Comparison of ENCODE assay signal across 14 mouse cellular contexts in genomic region chr2:131952456-131952855, GRCm38 (mm10). TPM values are rescaled to one million over a fixed set of nuclear protein-coding genes. Genes with fewer than 3 reads are reported as not detected.
A peak's percentile ranks its signal among the peaks of the same experiment; 100 is the strongest.
DNase-seq lines count a peak whose midpoint lies in the region; ATAC-seq and TF ChIP-seq lines count a peak whose summit lies in the region.
"Had no signal": no experiment of that assay in that cellular context is flagged by ENCODE, and none has a peak within 500 bp of the region (broad histone marks: within the 10 kb centered on the region; RNA-seq: fewer than 3 reads in every experiment).

No protein-coding gene starts in this region.

- ATAC-seq in heart, embryonic 11.5 days (replicated peaks; ENCODE audit: insufficient number of reproducible peaks, low FRiP score, low TSS enrichment), result no peak
- no peak for ATAC-seq in lung, embryonic 15.5 days (ENCODE audit: borderline replicate concordance, extremely low read depth, low FRiP score, low TSS enrichment)
- no peak for ATAC-seq in heart, embryonic 14.5 days (ENCODE audit: insufficient number of reproducible peaks, insufficient read depth, low FRiP score, low read depth)
- no peak for ATAC-seq in kidney, postnatal 0 days (replicated peaks; ENCODE audit: low FRiP score, low read depth)
- ATAC-seq: midbrain, embryonic 13.5 days had no signal

- H3K4me3 ChIP-seq in heart, embryonic 11.5 days (ENCODE audit: low read depth, low read length), result no peak overlapping the region
- no peak overlapping the region for H3K4me3 ChIP-seq in heart, adult 2 months
- H3K4me3 ChIP-seq in lung, embryonic 15.5 days, result peak overlapping the region; percentile 20; the same call in 1 of the 2 replicates
- H3K4me3 ChIP-seq in heart, embryonic 14.5 days (ENCODE audit: control insufficient read depth in 1 of 2, insufficient read depth in 1 of 2, low read depth in 1 of 2, low read length in 2 of 2), result peak overlapping the region in 1 of 2 experiments; percentile 29; a peak in 1 of 4 replicates
- H3K4me3 ChIP-seq in kidney, postnatal 0 days (replicated peaks; ENCODE audit: low read depth, low read length), result no peak overlapping the region
- H3K4me3 ChIP-seq in midbrain, embryonic 10.5 days, result no peak overlapping the region

- peak overlapping the region; percentile 58; the same call in 1 of the 2 replicates for H3K4me2 ChIP-seq in heart, embryonic 11.5 days
- peak overlapping the region; percentile 50 for H3K4me2 ChIP-seq in lung, embryonic 15.5 days
- H3K4me2 ChIP-seq in heart, embryonic 14.5 days (ENCODE audit: low read length), result peak overlapping the region; percentile 65
- H3K4me2 ChIP-seq in kidney, postnatal 0 days (ENCODE audit: low read length), result peak overlapping the region; percentile 53; the same call in 1 of the 2 replicates

- no peaks in the 10 kb centered on the region for H3K9me3 ChIP-seq in heart, embryonic 11.5 days (replicated peaks; ENCODE audit: control insufficient read depth, low read length)
- no peaks in the 10 kb centered on the region for H3K9me3 ChIP-seq in lung, embryonic 15.5 days
- H3K9me3 ChIP-seq in heart, embryonic 14.5 days (ENCODE audit: control insufficient read depth, low read length), result no peaks in the 10 kb centered on the region
- H3K9me3 ChIP-seq in kidney, postnatal 0 days (replicated peaks; ENCODE audit: low read length), result no peaks in the 10 kb centered on the region
- H3K9me3 ChIP-seq in midbrain, embryonic 10.5 days (replicated peaks), result no peaks in the 10 kb centered on the region
- H3K9me3 ChIP-seq: midbrain, embryonic 13.5 days had no signal

- no peak overlapping the region for H3K9ac ChIP-seq in heart, embryonic 11.5 days (ENCODE audit: low read depth, low read length)
- no peak overlapping the region for H3K9ac ChIP-seq in heart, adult 2 months (ENCODE audit: low read depth, low read length)
- no peak overlapping the region for H3K9ac ChIP-seq in lung, embryonic 15.5 days
- no peak overlapping the region for H3K9ac ChIP-seq in heart, embryonic 14.5 days (ENCODE audit: low read length)
- no peak overlapping the region for H3K9ac ChIP-seq in kidney, postnatal 0 days (ENCODE audit: low read depth, low read length)
- H3K9ac ChIP-seq: liver, postnatal 0 days; midbrain, embryonic 13.5 days had no signal

- no peak for TF ChIP-seq CTCF in heart, adult 2 months (IDR thresholded peaks at IDR 0.05)
- TF ChIP-seq CTCF in kidney, postnatal 0 days (IDR thresholded peaks at IDR 0.05; ENCODE audit: low read depth), result no peak

- no peak for DNase-seq in heart, adult 2 months
- no peak for DNase-seq in lung, postnatal 25 days (ENCODE audit: low spot score)
- DNase-seq in kidney, postnatal 0 days (ENCODE audit: low spot score), result peak; percentile 28
- no peak for DNase-seq in thymus, postnatal 25 days
- DNase-seq in midbrain, embryonic 10.5 days (ENCODE audit: low spot score), result no peak
- DNase-seq: gastrocnemius, postnatal 10 days; liver, postnatal 0 days had no signal

- H3K27ac ChIP-seq in heart, embryonic 11.5 days (ENCODE audit: low read depth, low read length), result no peak overlapping the region
- H3K27ac ChIP-seq in heart, adult 2 months, result no peak overlapping the region
- no peak overlapping the region for H3K27ac ChIP-seq in lung, embryonic 15.5 days
- no peak overlapping the region for H3K27ac ChIP-seq in heart, embryonic 14.5 days (replicated peaks in 1 of 2; ENCODE audit: control insufficient read depth in 1 of 2, insufficient read depth in 1 of 2, low read depth in 2 of 2, low read length in 2 of 2)
- H3K27ac ChIP-seq in kidney, postnatal 0 days, result no peak overlapping the region
- no peak overlapping the region for H3K27ac ChIP-seq in midbrain, embryonic 10.5 days (replicated peaks)
- H3K27ac ChIP-seq: midbrain, embryonic 13.5 days had no signal

- 51% methylated on average over 2 of the region's 2 CpGs for WGBS in heart, embryonic 11.5 days (ENCODE audit: insufficient replicate concordance)
- 34% methylated on average over 2 of the region's 2 CpGs for WGBS in heart, adult 2 months
- WGBS in lung, embryonic 15.5 days, result 42% methylated on average over 2 of the region's 2 CpGs
- 42% methylated on average over 2 of the region's 2 CpGs for WGBS in heart, embryonic 14.5 days
- WGBS in kidney, postnatal 0 days, result 34% methylated on average over 2 of the region's 2 CpGs
- 62% methylated on average over 2 of the region's 2 CpGs for WGBS in midbrain, embryonic 10.5 days

- H3K79me2 ChIP-seq in heart, adult 2 months (replicated peaks; ENCODE audit: control insufficient read depth, insufficient read depth, low read length), result no peaks in the 10 kb centered on the region

- no peak for TF ChIP-seq EP300 in heart, adult 2 months (IDR thresholded peaks at IDR 0.05; ENCODE audit: insufficient read depth, low read depth, low read length)

- intact Hi-C loops in heart, adult 2 months (cut with DNase I), result loop anchor here (5.0 kb wide), 1 partner anchor 45 kb away; the partner anchor contains the start of genes Prn and Prnp

- peaks cover 3% of the 10 kb centered on the region; the same call in 1 of the 2 replicates for H3K4me1 ChIP-seq in heart, embryonic 11.5 days (ENCODE audit: control insufficient read depth, insufficient read depth, low read length)
- H3K4me1 ChIP-seq in heart, adult 2 months (ENCODE audit: control insufficient read depth, insufficient read depth, low read length), result peaks cover 7% of the 10 kb centered on the region
- peaks cover 28% of the 10 kb centered on the region for H3K4me1 ChIP-seq in lung, embryonic 15.5 days
- peaks cover 16 to 25% of the 10 kb centered on the region in 2 experiments; a peak in 3 of 4 replicates for H3K4me1 ChIP-seq in heart, embryonic 14.5 days (ENCODE audit: control insufficient read depth in 2 of 2, insufficient read depth in 2 of 2, low read length in 2 of 2)
- H3K4me1 ChIP-seq in kidney, postnatal 0 days (replicated peaks; ENCODE audit: insufficient read depth, low read length), result peaks cover 17% of the 10 kb centered on the region
- H3K4me1 ChIP-seq in midbrain, embryonic 10.5 days, result peaks cover 31% of the 10 kb centered on the region

- H3K27me3 ChIP-seq in heart, embryonic 11.5 days (ENCODE audit: control insufficient read depth, insufficient read depth, low read length), result peaks cover 7% of the 10 kb centered on the region; the same call in 1 of the 2 replicates
- H3K27me3 ChIP-seq in heart, adult 2 months (ENCODE audit: control insufficient read depth, insufficient read depth, low read length), result no peaks in the 10 kb centered on the region
- H3K27me3 ChIP-seq in lung, embryonic 15.5 days, result peaks cover 24% of the 10 kb centered on the region; the same call in 1 of the 2 replicates
- peaks cover 21% of the 10 kb centered on the region for H3K27me3 ChIP-seq in heart, embryonic 14.5 days (ENCODE audit: control insufficient read depth, insufficient read depth, low read length)
- H3K27me3 ChIP-seq in kidney, postnatal 0 days (ENCODE audit: insufficient read depth, low read length), result no peaks in the 10 kb centered on the region; the same call in 1 of the 2 replicates
- H3K27me3 ChIP-seq in midbrain, embryonic 10.5 days (ENCODE audit: low read depth, poor library complexity, severe bottlenecking), result peaks cover 64% of the 10 kb centered on the region

- no peak for TF ChIP-seq POLR2A in heart, adult 2 months (IDR thresholded peaks at IDR 0.05; ENCODE audit: insufficient read depth, low read depth, low read length)

- H3K36me3 ChIP-seq in heart, embryonic 11.5 days (ENCODE audit: control insufficient read depth, insufficient read depth, low read length), result no peaks in the 10 kb centered on the region
- H3K36me3 ChIP-seq in heart, adult 2 months (ENCODE audit: control insufficient read depth, insufficient read depth, low read length), result no peaks in the 10 kb centered on the region
- no peaks in the 10 kb centered on the region for H3K36me3 ChIP-seq in lung, embryonic 15.5 days
- no peaks in the 10 kb centered on the region for H3K36me3 ChIP-seq in heart, embryonic 14.5 days (ENCODE audit: control insufficient read depth, insufficient read depth, low read length)
- no peaks in the 10 kb centered on the region for H3K36me3 ChIP-seq in kidney, postnatal 0 days (ENCODE audit: insufficient read depth, low read length)
- no peaks in the 10 kb centered on the region for H3K36me3 ChIP-seq in midbrain, embryonic 10.5 days
- H3K36me3 ChIP-seq: midbrain, embryonic 13.5 days had no signal

RNA-seq across cellular contexts. Expression of gene Prnd, which starts 1.8 kb away (rescaled TPM):
- 3.2 and 4.0 TPM in 2 replicates for polyA plus RNA-seq in heart, embryonic 11.5 days (2014; fragmentation: Nextera tagmentation; extraction: Ambion mirVana)
- total RNA-seq in heart, adult 2 months (2021), result 1 to 10 TPM in 1 of 2 experiments, under 1 TPM in 1; 0.65 to 1.2 TPM
- 3.8 and 9.9 TPM in 2 replicates for polyA plus RNA-seq in heart, adult 2 months (2012; rRNA removed)
- polyA plus RNA-seq in lung, embryonic 15.5 days (2015; fragmentation: Nextera tagmentation; extraction: Ambion mirVana), result 44.2 and 44.8 TPM in 2 replicates
- 29.7 and 37.8 TPM in 2 replicates for polyA plus RNA-seq in heart, embryonic 14.5 days (2014; fragmentation: Nextera tagmentation; extraction: Ambion mirVana)
- polyA plus RNA-seq in kidney, postnatal 0 days (2015; fragmentation: Nextera tagmentation; extraction: Ambion mirVana), result 14.1 and 17.0 TPM in 2 replicates
- polyA plus RNA-seq in midbrain, embryonic 10.5 days (2016; fragmentation: Nextera tagmentation; extraction: Ambion mirVana), result 3.6 and 5.1 TPM in 2 replicates
- total RNA-seq: common myeloid progenitor, adult 5-6 weeks had no signal

RNA-seq across cellular contexts. Expression of gene Prn, which starts 42.7 kb away (rescaled TPM):
- not detected in 2 replicates for polyA plus RNA-seq in heart, embryonic 11.5 days (2014; fragmentation: Nextera tagmentation; extraction: Ambion mirVana)
- total RNA-seq in heart, adult 2 months (2021), result under 1 TPM in 1 of 2 experiments, not detected in 1; 0.23 TPM
- polyA plus RNA-seq in heart, adult 2 months (2012; rRNA removed), result not detected in 2 replicates
- not detected in 2 replicates for polyA plus RNA-seq in lung, embryonic 15.5 days (2015; fragmentation: Nextera tagmentation; extraction: Ambion mirVana)
- polyA plus RNA-seq in heart, embryonic 14.5 days (2014; fragmentation: Nextera tagmentation; extraction: Ambion mirVana), result not detected in 2 replicates
- polyA plus RNA-seq in kidney, postnatal 0 days (2015; fragmentation: Nextera tagmentation; extraction: Ambion mirVana), result 0.20 TPM in 1 of 2 replicates, not detected in the other
- not detected in 2 replicates for polyA plus RNA-seq in midbrain, embryonic 10.5 days (2016; fragmentation: Nextera tagmentation; extraction: Ambion mirVana)
- total RNA-seq: common myeloid progenitor, adult 5-6 weeks; gastrocnemius, postnatal 10 days; neutrophil, adult 5-6 weeks had no signal
- polyA plus RNA-seq: brain, embryonic 14.5 days; liver, postnatal 0 days; midbrain, embryonic 13.5 days had no signal

RNA-seq across cellular contexts. Expression of gene Prnp, which starts 42.7 kb away (rescaled TPM):
- polyA plus RNA-seq in heart, embryonic 11.5 days (2014; fragmentation: Nextera tagmentation; extraction: Ambion mirVana), result 47.0 and 53.2 TPM in 2 replicates
- total RNA-seq in heart, adult 2 months (2021), result 100 to 1,000 TPM; 109 to 129 TPM
- polyA plus RNA-seq in heart, adult 2 months (2012; rRNA removed), result 101 and 110 TPM in 2 replicates
- polyA plus RNA-seq in lung, embryonic 15.5 days (2015; fragmentation: Nextera tagmentation; extraction: Ambion mirVana), result 53.2 and 57.0 TPM in 2 replicates
- polyA plus RNA-seq in heart, embryonic 14.5 days (2014; fragmentation: Nextera tagmentation; extraction: Ambion mirVana), result 69.1 and 75.7 TPM in 2 replicates
- polyA plus RNA-seq in kidney, postnatal 0 days (2015; fragmentation: Nextera tagmentation; extraction: Ambion mirVana), result 63.8 and 69.9 TPM in 2 replicates
- polyA plus RNA-seq in midbrain, embryonic 10.5 days (2016; fragmentation: Nextera tagmentation; extraction: Ambion mirVana), result 18.8 and 32.1 TPM in 2 replicates
